Mouse (Mus musculus): ENCODE results near the gene Lrrc8c.

DNA sequence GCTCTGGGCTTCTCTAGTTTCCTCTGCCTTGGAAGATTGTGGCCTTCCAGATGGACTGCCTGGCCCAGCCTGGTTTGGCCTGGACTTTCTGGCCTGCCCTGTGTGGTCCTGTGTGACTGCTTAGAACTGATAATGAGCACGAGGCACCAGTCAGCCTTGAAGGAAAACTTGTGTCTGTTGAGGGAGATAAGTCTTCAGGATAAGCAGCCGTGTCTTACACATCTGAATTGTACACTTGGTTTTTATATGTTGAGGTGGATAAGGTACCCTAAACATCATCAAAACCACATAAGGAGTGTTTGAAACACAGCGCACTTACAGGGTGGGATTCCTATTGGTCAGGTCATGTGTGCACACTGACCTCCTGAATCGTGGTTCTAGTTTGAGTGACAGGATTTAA lies 46.6 kb downstream of the Lrrc8c start:
- TF ChIP-seq POLR2A (IDR thresholded peaks at IDR 0.05; ENCODE audit: control insufficient read depth, extremely low read depth, insufficient read depth, low read length, poor library complexity) (no peak), CTCF (IDR thresholded peaks at IDR 0.05; ENCODE audit: borderline replicate concordance, control insufficient read depth, extremely low read depth, insufficient read depth, low read length, poor library complexity) (no peak)

Measured in thymus, adult 2 months (tissue).